Mouse (Mus musculus): ENCODE results near the gene Pgm3. TPM values are rescaled to one million over a fixed set of nuclear protein-coding genes. Genes with fewer than 3 reads are reported as not detected.

Pgm3 gene
- polyA plus RNA-seq (2012; rRNA removed): 23.6 and 24.5 TPM in 2 replicates

DNA sequence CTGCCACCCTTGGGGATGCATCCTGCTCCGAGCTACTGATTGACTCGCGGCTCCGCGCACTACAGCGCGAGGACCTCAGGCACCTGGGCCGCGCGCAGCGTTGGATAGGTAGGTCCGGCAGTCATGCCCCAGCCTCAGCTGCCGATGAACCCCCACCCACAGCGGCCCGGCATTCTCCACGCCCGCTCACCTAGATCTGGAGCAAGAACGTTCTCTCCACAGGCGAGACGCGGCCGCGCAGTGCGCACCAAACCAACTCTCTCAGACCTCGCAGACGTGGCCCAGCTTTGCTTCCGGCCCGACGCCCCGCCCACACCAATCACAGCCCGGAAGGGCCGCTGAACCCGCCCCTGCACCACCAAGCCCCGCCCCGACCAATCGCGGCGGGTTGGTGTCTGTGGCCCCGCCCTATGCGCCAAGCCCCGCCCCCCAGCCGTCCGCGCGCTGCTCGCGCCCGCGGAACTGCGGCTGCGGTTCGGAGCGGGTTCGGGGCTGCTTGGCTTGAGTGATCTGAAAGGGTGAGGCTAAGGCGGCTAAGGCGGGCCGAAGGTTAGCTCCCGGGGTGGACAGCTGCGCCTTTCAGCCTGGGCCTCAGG, at the start of gene Pgm3, which contains the start of gene Rwdd2a:
TSS of gene Pgm3 (minus strand) at position 303 of the 596 bp plus-strand sequence.
TSS of gene Rwdd2a (plus strand) at position 452 of the 596 bp plus-strand sequence.

Other genes with a start within 250 kb of the Pgm3 start
- gene Ube2cbp, start 106.9 kb downstream of the Pgm3 start, polyA plus RNA-seq (2012; rRNA removed): 3.4 and 4.7 TPM in 2 replicates
- gene Dop1a, start 104.7 kb downstream of the Pgm3 start, polyA plus RNA-seq (2012; rRNA removed): 47.6 and 49.0 TPM in 2 replicates
- gene Rwdd2a, start 149 bp upstream of the Pgm3 start, polyA plus RNA-seq (2012; rRNA removed): 17.8 and 20.9 TPM in 2 replicates
- gene Me1, start 124.1 kb upstream of the Pgm3 start, polyA plus RNA-seq (2012; rRNA removed): 33.0 and 38.9 TPM in 2 replicates
- gene Prss35, start 171.8 kb upstream of the Pgm3 start, polyA plus RNA-seq (2012; rRNA removed): 4.9 and 5.0 TPM in 2 replicates